Mouse (Mus musculus): ENCODE results near the gene Adgrv1. TPM values are rescaled to one million over a fixed set of nuclear protein-coding genes. Genes with fewer than 3 reads are reported as not detected.

The Adgrv1 gene
- polyA plus RNA-seq, 1 experiment from 2014 or later, result 2.8 TPM

DNA sequence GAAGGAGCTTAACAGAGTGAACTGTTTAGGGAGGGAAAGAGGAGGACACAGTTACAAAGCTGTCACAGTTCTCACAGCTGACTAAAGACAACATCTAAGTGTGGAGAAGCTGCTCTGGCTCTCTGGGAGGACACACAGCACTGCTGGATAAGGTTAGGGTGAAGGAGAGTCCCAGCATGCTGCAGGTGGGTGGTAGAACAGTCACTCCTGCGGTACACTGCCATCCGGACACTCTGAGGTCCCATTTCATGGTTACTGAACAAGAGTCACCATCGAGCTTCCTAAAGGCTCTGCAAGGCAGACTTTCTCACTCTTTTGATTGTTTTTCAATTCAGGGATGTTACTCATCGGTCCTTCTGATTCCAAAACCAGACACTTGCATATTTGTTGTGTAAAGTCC, 274.6 kb downstream of the Adgrv1 start:
- Histone ChIP-seq H3K27me3 (no peaks in the 10 kb centered on the region), H3K4me3 (no peak overlapping the region), H3K4me2 (no peak overlapping the region), H3K9ac (no peak overlapping the region), H3K4me1 (no peaks in the 10 kb centered on the region), H3K9me3 (no peaks in the 10 kb centered on the region), H3K36me3 (no peaks in the 10 kb centered on the region), H3K27ac (no peak overlapping the region)
- 78% methylated on average over 4 of the region's 4 CpGs for WGBS
- no peak for ATAC-seq (ENCODE audit: insufficient number of reproducible peaks, insufficient read depth, low FRiP score, low TSS enrichment, low read depth)

DNA sequence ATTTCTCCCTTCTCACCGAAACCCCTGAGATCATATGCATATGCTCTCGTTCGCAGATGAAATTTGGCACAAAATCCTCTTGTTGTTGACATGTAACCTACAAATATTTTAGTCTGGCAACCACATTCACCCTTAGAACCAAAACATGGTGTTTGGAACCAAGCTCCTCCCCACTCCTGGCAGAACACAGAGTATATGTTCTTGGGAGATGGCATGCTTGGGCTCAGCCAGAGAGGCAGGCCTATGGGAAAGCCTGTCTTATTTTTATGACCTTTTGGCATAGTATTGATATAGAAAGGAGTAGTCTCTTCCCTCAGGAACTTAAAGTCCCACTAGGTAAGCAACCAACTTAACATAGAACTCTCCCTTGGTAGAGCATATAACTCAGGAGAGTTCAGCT, 275.7 kb downstream of the Adgrv1 start:
- Histone ChIP-seq H3K27me3 (no peaks in the 10 kb centered on the region), H3K4me3 (no peak overlapping the region), H3K9me3 (no peaks in the 10 kb centered on the region), H3K27ac (no peak overlapping the region), H3K4me2 (no peak overlapping the region), H3K9ac (no peak overlapping the region), H3K36me3 (no peaks in the 10 kb centered on the region), H3K4me1 (no peaks in the 10 kb centered on the region)
- no peak for ATAC-seq (ENCODE audit: insufficient number of reproducible peaks, insufficient read depth, low FRiP score, low TSS enrichment, low read depth)
- WGBS, result 89% methylated on average over 3 of the region's 3 CpGs

DNA sequence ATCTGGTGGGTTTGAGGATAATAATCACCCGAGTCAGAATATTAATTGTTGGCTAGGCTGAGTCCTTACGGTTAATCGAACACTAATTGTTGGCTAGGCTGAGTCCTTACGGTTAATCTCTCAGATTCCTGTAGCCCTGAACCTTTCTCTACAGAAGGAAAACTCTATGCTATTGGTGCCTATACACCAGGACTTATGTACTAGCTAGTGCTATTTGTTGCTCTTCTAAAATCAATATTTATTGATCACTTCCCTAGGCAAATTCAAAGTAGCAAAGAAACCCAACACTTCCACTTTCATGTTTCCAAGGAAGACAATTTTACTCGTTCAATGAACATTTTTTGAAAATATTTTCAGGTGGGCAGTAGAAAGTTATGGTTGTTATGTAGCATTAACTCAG, 278.4 kb downstream of the Adgrv1 start:
- H3K27ac ChIP-seq, result no peak overlapping the region
- no peaks in the 10 kb centered on the region for H3K9me3 ChIP-seq
- H3K4me1 ChIP-seq, result no peaks in the 10 kb centered on the region
- no peak overlapping the region for H3K9ac ChIP-seq
- no peaks in the 10 kb centered on the region for H3K27me3 ChIP-seq
- no peak overlapping the region for H3K4me3 ChIP-seq
- H3K4me2 ChIP-seq, result no peak overlapping the region
- no peaks in the 10 kb centered on the region for H3K36me3 ChIP-seq
- 87% methylated on average over 5 of the region's 5 CpGs for WGBS
- ATAC-seq (ENCODE audit: insufficient number of reproducible peaks, insufficient read depth, low FRiP score, low TSS enrichment, low read depth), result no peak

DNA sequence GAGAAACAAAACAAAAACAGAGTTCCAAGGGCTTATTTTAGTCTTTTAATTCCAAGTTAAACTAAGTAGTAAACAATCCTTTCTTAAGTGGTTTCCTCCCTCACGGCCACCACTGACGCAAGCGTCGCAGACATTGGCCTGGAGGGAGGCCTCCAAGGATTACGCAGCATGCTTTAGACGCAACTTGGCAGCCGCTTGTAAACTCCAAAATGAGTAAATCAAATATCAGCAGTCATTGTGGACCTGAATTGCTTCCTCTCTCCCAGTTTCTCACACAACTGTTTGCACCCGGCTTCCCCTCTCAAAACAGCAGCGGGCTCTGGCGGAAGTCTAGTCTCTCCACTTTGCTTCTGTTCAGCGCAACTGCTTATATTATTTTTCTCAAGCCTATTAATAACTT, 280.7 kb downstream of the Adgrv1 start:
- no peak overlapping the region for H3K4me2 ChIP-seq
- H3K27ac ChIP-seq, result no peak overlapping the region
- WGBS, result 76% methylated on average over 11 of the region's 11 CpGs
- H3K9ac ChIP-seq, result no peak overlapping the region
- no peak for ATAC-seq (ENCODE audit: insufficient number of reproducible peaks, insufficient read depth, low FRiP score, low TSS enrichment, low read depth)
- H3K27me3 ChIP-seq, result no peaks in the 10 kb centered on the region
- H3K36me3 ChIP-seq, result no peaks in the 10 kb centered on the region
- H3K4me1 ChIP-seq, result no peaks in the 10 kb centered on the region
- no peaks in the 10 kb centered on the region for H3K9me3 ChIP-seq
- H3K4me3 ChIP-seq, result no peak overlapping the region

DNA sequence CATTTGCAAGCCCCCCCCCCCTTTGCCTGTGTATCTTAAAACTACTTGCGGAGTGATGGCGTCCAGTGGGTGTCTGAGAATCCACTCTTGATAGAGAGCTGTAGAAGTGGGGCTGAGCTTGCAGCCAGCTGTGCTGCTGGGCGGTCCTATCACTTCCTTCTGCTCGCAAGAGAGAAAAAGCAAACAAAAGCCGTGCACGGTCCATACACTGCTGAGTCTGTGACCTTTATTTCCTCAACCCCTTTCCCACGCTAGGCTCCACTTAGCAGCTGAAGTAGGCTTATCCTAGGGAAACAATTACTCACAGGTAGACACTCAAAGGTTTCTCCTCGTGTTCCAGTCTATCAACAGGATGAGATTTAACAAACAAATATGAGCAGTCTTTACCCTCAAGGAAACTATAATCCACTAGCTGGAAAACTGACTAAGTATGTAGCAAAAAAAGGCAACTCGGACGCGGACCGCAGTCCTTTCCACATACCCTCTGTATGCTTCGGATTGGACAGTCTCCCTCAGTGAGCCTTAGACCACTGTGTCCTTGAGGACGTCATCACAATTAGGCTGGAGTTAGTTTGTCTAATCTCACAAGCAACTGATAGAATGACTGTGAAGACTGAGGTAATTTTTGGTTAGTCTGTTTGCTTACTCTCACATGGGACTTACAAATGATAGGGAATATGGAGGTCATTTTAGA, 281.3 kb downstream of the Adgrv1 start:
- no peak overlapping the region for H3K4me3 ChIP-seq
- peak overlapping the region; percentile 49 for H3K27ac ChIP-seq
- no peak for ATAC-seq (ENCODE audit: insufficient number of reproducible peaks, insufficient read depth, low FRiP score, low TSS enrichment, low read depth)
- no peak overlapping the region for H3K9ac ChIP-seq
- H3K27me3 ChIP-seq, result no peaks in the 10 kb centered on the region
- whole genome bisulfite sequencing, result 68% methylated on average over 14 of the region's 14 CpGs
- no peak overlapping the region for H3K4me2 ChIP-seq
- no peaks in the 10 kb centered on the region for H3K36me3 ChIP-seq
- no peaks in the 10 kb centered on the region for H3K9me3 ChIP-seq
- H3K4me1 ChIP-seq, result no peaks in the 10 kb centered on the region

DNA sequence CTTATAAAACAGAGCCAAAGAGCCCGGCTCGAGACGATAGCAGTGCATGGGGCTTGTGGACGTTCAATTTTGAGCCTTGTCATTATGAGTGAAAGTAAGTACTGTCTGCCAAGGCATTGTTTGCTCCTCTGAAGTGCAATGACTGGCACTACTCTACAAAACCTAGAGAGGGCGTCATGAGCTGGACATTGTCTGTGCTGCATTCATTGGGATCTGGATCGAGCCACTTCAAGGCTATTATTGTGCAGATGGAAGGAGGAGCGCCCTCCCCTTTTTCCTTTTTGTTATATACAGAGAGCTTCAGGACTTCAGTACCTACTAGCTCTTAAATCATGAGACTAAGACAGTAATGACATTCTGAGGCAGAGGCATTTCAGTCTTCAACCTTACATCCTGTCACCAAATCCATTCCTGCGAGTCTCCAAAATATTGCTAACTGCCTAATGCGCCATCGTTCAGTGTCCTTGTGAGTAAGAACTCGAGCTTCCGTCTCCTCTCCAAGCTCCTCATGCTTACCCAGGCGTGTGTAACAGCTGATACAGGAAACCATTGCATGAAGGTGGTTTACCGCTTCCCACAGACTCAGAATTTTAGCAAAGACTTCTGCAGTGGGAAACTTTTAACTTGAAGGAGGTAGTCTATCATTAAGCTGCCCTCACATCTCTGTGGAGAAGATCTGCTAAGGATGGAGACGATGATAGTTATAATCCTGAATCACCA, 285.5 kb downstream of the Adgrv1 start:
- no peak for ATAC-seq (ENCODE audit: insufficient number of reproducible peaks, insufficient read depth, low FRiP score, low TSS enrichment, low read depth)
- no peaks in the 10 kb centered on the region for H3K36me3 ChIP-seq
- no peaks in the 10 kb centered on the region for H3K9me3 ChIP-seq
- no peak overlapping the region for H3K27ac ChIP-seq
- 89% methylated on average over 15 of the region's 15 CpGs for WGBS
- no peak overlapping the region for H3K4me3 ChIP-seq
- no peaks in the 10 kb centered on the region for H3K4me1 ChIP-seq
- H3K27me3 ChIP-seq, result no peaks in the 10 kb centered on the region
- no peak overlapping the region for H3K4me2 ChIP-seq
- no peak overlapping the region for H3K9ac ChIP-seq

DNA sequence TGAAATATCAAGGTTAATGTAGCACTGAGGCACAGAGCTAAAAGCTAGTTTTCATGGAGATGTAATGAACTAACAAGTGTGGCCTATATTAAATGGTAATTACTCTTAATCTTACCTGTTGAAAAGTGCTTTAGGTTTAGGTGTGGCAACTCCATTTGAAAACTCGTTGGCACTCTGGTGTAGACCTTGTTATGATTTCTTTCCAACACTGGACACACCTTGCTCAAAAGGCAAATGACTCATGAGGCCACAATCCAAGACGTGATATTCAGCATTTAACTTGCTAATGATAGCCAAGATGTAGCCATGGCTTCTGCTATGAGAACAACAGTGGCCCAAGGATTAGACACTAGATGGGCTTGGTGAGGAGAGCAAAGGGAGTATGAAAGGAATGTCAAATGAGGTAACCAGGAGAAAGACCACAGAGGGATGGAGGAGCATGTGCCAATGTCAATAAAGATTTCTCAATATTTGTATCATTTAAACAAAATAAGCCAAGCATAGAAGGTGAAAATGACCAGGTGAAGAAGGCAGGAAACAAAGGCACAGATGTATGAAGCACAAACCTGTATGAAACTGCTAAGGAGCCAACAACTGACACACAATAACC, 289.9 kb downstream of the Adgrv1 start:
- no peaks in the 10 kb centered on the region for H3K9me3 ChIP-seq
- H3K36me3 ChIP-seq, result no peaks in the 10 kb centered on the region
- no peak overlapping the region for H3K4me3 ChIP-seq
- WGBS, result 72% methylated on average over 2 of the region's 2 CpGs
- no peaks in the 10 kb centered on the region for H3K4me1 ChIP-seq
- no peaks in the 10 kb centered on the region for H3K27me3 ChIP-seq
- no peak overlapping the region for H3K4me2 ChIP-seq
- no peak for ATAC-seq (ENCODE audit: insufficient number of reproducible peaks, insufficient read depth, low FRiP score, low TSS enrichment, low read depth)
- no peak overlapping the region for H3K9ac ChIP-seq
- H3K27ac ChIP-seq, result no peak overlapping the region

DNA sequence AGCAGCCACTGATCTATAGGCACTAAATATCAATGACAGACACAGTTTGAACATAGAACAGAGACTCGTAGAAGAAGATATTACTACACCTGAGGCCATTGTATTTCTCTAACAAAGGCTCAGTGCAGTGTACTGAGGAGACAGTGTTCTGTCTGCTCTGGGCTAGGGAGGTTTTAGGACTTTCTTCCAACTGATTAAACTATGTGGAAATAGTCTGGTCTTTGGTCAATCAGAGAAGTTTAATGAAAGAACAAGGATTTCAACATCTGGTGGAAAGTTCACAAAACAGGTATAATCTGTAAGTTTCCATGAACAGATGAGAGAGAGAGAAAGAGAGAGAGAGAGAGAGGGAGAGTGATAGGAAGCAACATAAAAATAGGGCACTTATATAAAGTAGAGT, 297.7 kb downstream of the Adgrv1 start:
- no peak overlapping the region for H3K4me2 ChIP-seq
- H3K4me1 ChIP-seq, result no peaks in the 10 kb centered on the region
- no peaks in the 10 kb centered on the region for H3K27me3 ChIP-seq
- no peaks in the 10 kb centered on the region for H3K36me3 ChIP-seq
- 72% methylated on average over 1 of the region's 1 CpGs for WGBS
- H3K9me3 ChIP-seq, result no peaks in the 10 kb centered on the region
- no peak overlapping the region for H3K27ac ChIP-seq
- no peak for ATAC-seq (ENCODE audit: insufficient number of reproducible peaks, insufficient read depth, low FRiP score, low TSS enrichment, low read depth)
- no peak overlapping the region for H3K9ac ChIP-seq
- H3K4me3 ChIP-seq, result no peak overlapping the region

DNA sequence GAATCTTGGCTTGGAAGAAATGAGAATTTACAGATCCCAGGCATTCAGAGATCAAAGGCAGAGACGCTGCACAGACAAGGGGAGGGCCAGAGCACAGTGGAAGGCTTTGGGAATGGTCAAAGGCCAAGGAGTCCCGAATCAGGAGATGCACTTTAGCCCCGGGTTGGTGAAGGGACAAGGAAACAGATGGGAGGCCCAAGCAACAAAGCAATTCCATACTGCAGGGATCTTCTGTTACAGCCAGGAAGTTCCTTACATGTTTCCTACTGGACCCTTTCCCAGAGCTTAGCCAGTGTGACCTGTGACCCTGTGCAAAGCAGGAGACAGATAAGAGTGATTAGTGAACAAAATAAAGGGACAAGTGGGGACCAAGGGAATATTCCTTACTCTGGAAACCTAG, 300.9 kb downstream of the Adgrv1 start:
- Histone ChIP-seq H3K4me3 (no peak overlapping the region), H3K4me2 (no peak overlapping the region), H3K27ac (no peak overlapping the region), H3K9ac (no peak overlapping the region), H3K9me3 (no peaks in the 10 kb centered on the region), H3K27me3 (no peaks in the 10 kb centered on the region), H3K4me1 (no peaks in the 10 kb centered on the region), H3K36me3 (no peaks in the 10 kb centered on the region)
- WGBS, result 18% methylated on average over 3 of the region's 3 CpGs
- no peak for ATAC-seq (ENCODE audit: insufficient number of reproducible peaks, insufficient read depth, low FRiP score, low TSS enrichment, low read depth)

DNA sequence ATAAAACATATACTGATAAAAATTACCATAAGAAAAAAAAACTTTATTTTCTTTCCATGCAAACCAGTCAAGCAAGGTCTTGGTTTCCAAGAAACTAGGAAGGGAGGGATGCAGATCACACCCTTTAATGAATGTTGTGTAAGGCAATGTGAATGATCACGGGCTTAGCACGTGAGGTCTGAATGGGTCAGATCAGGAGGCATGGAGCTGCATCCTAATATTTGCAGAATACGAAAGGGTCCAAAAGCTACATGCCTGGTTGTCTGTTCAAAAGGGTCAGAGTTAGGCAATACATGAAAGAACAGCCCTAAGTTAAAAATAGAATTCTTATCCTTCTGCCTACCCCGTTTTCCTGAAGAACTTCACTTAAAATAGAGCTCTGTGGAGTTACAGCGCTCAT, 303.2 kb downstream of the Adgrv1 start:
- Histone ChIP-seq H3K27ac (no peak overlapping the region), H3K27me3 (no peaks in the 10 kb centered on the region), H3K4me2 (no peak overlapping the region), H3K9ac (no peak overlapping the region), H3K36me3 (no peaks in the 10 kb centered on the region), H3K4me3 (no peak overlapping the region), H3K4me1 (no peaks in the 10 kb centered on the region), H3K9me3 (no peaks in the 10 kb centered on the region)
- WGBS, result 88% methylated on average over 5 of the region's 5 CpGs
- ATAC-seq (ENCODE audit: insufficient number of reproducible peaks, insufficient read depth, low FRiP score, low TSS enrichment, low read depth), result no peak

DNA sequence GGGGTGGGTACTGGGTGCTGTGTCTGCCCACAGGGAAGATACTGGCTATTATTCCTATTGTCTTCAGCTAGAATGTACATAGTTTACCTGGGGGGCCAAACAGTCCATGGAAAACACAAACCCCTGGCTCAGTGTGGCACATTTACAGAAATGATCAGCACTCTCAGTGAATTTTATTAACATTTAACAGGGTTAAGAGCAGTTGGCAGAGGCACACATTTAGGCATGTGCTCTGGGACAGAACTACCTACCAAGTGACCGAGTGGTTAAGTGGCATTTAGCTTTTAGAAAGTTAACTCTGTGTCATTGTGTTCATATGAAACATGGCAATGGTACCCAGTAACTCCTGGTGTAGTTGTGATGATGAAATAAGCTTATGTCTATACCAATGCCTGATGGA, 304.8 kb downstream of the Adgrv1 start:
- H3K4me3 ChIP-seq, result no peak overlapping the region
- no peak overlapping the region for H3K27ac ChIP-seq
- no peak overlapping the region for H3K9ac ChIP-seq
- no peaks in the 10 kb centered on the region for H3K4me1 ChIP-seq
- WGBS, result 87% methylated on average over 1 of the region's 1 CpGs
- no peaks in the 10 kb centered on the region for H3K27me3 ChIP-seq
- H3K4me2 ChIP-seq, result no peak overlapping the region
- H3K9me3 ChIP-seq, result no peaks in the 10 kb centered on the region
- no peaks in the 10 kb centered on the region for H3K36me3 ChIP-seq
- ATAC-seq (ENCODE audit: insufficient number of reproducible peaks, insufficient read depth, low FRiP score, low TSS enrichment, low read depth), result no peak

DNA sequence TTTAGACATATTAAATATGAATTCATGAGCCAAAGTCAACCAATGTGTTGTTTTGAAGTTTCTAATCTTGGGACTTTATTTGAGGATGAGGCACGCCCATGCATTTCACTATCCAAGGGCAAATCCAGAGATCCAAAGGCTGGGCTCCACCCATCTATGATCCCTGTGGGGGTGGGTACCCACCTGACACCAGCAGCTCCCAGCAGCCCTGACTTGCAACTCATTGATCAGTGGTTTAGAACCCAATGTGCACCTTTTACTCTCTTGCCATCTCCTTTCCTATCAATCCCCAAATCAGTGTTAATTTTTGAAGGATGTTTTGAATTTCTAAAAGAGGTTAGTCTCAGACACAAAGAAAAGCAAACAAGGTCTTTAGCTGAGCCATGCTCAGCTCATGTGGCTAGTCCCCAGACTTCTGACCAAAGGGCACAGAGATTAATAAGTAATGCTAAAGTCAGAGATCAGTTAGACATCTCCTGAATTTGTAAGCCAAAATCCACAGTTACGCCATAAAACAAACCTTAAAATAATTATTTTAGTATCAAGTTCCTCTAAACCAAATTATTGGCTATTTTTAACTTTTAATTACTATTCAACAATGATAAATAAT, 307.2 kb downstream of the Adgrv1 start:
- H3K9ac ChIP-seq, result no peak overlapping the region
- WGBS, result 83% methylated on average over 2 of the region's 2 CpGs
- no peaks in the 10 kb centered on the region for H3K36me3 ChIP-seq
- no peaks in the 10 kb centered on the region for H3K27me3 ChIP-seq
- H3K9me3 ChIP-seq, result no peaks in the 10 kb centered on the region
- H3K4me2 ChIP-seq, result no peak overlapping the region
- ATAC-seq (ENCODE audit: insufficient number of reproducible peaks, insufficient read depth, low FRiP score, low TSS enrichment, low read depth), result no peak
- H3K27ac ChIP-seq, result no peak overlapping the region
- H3K4me1 ChIP-seq, result no peaks in the 10 kb centered on the region
- no peak overlapping the region for H3K4me3 ChIP-seq
